Mouse (Mus musculus) lung, postnatal 36 days (tissue): ENCODE results near the gene Snx30.

Source experiments
- DNase-seq: peaks from one replicate; pipeline ENCODE4 v3.0.0; 2022; ENCODE audit warnings: mixed read lengths

Snx30 gene

GRCm38 (mm10) chr4:59795788-59796455 lies 9.7 kb upstream of the Snx30 start:
- no peak for DNase-seq

- DNase-seq, result no peak
These were observed 5.5 kb upstream of the Snx30 start for GRCm38 (mm10) chr4:59800181-59800580.

DNA sequence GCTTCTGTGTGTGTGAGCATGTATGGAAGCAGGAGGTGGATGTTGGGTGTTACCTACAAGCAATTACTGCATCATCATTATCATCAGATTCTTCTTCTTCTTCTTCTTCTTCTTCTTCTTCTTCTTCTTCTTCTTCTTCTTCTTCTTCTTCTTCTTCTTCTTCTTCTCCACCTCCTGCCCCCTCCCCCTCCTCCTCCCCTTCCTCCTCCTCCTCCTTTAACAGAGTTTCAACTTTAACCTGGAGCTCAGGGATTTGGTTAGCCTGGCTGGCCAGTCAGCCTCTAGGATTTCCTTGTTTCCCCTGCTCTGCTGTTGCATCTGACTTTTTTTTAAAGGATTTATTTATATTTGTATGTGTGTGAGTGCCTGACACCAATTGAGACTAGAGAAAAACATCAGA lies 4.2 kb upstream of the Snx30 start, which contains the start of gene Inip:
Inip (minus strand) TSS at position 101 of the 400 bp plus-strand sequence.
- DNase-seq, result no peak

GRCm38 (mm10) chr4:59802107-59802506 lies 3.5 kb upstream of the Snx30 start:
- no peak for DNase-seq

- no peak for DNase-seq
These were observed 2.8 kb upstream of the Snx30 start for GRCm38 (mm10) chr4:59802792-59803191.

DNA sequence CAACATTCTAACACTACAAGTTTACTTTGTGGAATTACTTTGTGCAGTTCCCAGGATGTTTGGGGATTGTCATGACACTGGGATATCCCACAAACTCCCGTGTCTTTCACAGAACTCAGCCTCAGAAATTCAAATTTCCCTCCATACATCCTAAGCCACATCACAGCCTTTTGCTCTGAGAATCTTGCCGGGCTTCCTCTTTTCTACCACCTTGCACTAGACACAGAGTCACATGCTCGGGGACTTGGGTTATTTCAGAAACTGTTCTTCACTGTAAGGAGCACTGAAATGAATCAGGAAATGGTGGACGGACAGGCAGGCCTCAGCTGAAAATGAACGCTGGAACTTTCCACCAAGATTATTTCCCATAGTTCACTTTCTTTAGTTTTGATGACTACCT lies 2.3 kb upstream of the Snx30 start:
- DNase-seq, result peak; percentile 61

- no peak for DNase-seq
These were observed 886 bp upstream of the Snx30 start for GRCm38 (mm10) chr4:59804754-59805153.

DNA sequence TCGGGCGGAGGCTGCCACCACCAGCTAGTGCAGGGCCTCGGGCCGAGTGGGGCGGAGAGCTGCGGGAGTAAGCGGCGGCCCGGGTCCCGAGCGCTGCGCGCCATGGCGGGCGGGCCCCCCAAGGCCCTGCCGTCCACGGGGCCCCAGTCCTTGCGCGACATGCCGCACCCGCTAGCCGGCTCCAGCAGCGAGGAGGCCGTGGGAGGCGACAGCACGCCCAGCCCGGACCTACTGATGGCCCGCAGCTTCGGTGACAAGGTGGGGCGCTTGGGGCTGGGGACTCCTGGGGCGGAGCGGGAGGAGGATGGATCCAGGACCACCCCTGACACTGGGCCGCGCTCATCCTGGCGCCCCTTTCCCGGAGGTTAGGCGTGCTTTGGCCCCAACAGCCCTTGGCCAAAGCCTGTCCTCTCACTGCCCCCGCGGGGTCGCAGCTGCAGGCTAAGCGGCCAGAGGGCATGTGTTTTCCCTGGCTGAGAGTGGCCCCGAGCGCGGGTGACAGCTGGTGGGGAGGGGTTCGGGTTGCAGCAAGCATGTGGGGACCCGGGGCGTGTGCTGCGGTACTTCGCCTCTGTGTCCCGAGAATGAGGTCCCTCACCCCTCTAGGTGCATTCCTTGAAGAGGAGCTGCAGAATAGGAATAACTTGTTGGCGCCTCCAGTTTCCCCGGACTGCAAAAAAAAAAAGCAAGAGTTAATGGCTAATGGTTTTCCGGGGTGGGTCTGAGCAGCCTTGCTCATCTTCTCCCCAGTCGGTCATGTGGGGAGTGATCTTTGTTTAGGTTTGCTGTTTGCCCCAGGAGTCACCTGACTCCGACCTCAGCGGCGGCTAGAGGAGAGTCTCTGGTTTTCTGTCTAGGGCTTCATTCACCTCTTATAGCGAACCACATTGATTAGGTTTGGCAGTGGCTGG lies 583 bp downstream of the Snx30 start:
- DNase-seq, result peak; percentile 65

DNA sequence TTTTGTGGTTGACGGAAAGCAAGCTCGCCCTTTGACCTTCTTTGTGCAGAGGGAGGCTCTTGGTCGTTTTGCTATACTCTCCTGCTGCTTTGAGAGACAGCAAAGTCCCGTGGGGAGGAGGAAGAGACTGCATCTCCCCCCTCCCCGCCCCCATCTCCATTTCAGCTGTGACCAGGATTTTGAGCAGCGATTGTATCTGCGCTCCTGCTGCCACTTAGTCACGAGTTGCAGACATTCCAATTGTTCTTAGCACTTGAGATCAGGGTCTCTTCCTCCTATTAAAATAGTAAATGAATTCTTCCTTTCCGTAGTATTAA lies 1.2 kb downstream of the Snx30 start:
- DNase-seq, result no peak

- no peak for DNase-seq
These were observed 1.9 kb downstream of the Snx30 start for GRCm38 (mm10) chr4:59807521-59807920.

GRCm38 (mm10) chr4:59808396-59808795 lies 2.8 kb downstream of the Snx30 start:
- DNase-seq, result peak; percentile 65

GRCm38 (mm10) chr4:59814094-59814493 lies 8.5 kb downstream of the Snx30 start:
- no peak for DNase-seq

- peak; percentile 94 for DNase-seq
These were observed 9.6 kb downstream of the Snx30 start for GRCm38 (mm10) chr4:59815121-59815810.

GRCm38 (mm10) chr4:59816016-59816415 lies 10.4 kb downstream of the Snx30 start:
- DNase-seq, result peak; percentile 49

DNA sequence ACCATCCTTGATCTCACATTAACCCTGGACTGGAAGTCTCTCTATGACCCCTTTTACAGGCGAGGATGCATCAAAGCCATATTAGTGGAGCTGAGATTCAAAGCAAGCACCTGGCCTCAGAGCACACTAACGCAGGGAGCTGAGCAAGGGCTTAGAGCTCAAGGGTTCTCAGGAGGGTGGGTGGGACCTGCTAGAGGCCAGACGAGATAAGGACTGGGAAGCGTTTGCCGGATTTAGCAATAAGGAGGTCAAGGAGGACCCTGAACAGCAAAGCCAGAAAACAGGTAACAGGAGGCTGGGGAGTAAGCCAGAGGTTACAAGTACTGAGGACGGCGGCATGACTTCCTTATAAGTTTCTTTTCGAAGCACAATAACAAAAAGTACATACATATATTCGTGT lies 10.8 kb downstream of the Snx30 start:
- peak; percentile 84 for DNase-seq

GRCm38 (mm10) chr4:59817790-59818189 lies 12.2 kb downstream of the Snx30 start:
- no peak for DNase-seq

DNA sequence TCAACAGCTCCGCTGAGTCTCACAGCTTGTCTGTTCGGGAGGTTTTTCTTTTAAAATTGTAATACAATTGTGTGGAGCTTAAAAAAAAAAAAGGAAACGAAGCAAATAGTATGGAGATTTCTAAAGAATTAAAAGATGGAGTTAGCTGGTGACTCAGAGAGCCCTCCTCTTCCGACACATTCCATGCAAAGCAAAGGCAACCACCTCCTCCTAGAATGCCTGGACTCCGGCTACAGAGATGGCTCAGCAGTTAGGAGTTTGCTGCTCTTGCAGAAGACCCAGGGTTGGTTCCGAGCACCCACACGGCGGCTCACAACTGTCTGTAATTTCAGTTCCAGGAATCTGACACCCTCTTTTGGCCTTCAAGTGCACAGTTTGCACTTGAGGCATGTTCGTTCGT lies 12.9 kb downstream of the Snx30 start:
- DNase-seq, result peak; percentile 24

DNA sequence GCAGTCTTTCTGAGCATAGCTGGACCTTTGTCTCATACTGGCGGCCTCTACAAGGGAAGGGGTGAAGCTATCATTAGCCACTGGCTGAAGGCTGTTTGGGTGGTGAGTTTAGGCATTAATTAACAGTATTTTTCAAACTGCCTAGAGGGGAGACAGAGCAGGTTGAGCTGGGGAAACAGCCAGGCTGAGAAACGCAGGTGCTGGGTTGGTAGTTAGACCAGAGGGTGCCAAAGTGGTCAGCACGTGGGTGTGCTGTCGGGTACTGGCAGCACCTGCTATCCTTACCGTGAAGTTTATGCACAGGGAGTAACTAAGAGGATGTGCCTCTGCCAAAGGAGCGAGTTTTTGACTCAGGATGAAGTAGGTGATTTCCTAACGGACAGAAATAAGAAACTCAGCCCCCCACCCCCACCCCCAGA lies 13.4 kb downstream of the Snx30 start:
- no peak for DNase-seq

GRCm38 (mm10) chr4:59819477-59820022 lies 13.9 kb downstream of the Snx30 start:
- peak; percentile 75 for DNase-seq

DNA sequence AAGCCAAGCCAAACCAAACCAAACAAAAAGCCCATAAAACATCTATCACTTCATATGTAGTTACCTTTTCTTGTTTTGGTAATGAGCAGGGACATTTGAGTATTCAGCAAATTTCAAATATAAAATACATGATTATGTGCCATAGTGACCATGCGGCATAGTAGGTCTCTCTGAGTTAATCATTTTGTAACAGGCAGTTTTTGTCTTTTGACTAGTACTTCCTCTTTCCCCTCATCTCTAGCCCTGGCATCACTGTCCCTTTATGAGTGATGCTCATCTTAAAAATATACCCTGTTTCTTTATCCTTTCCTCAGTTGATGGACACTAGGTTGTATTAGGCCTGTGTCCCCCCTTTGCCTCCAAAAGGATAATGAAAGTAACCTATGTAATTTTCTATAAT lies 15.9 kb downstream of the Snx30 start:
- DNase-seq, result no peak

GRCm38 (mm10) chr4:59822119-59822518 lies 16.5 kb downstream of the Snx30 start:
- peak; percentile 67 for DNase-seq

GRCm38 (mm10) chr4:59823470-59823869 lies 17.8 kb downstream of the Snx30 start:
- DNase-seq, result peak; percentile 43

DNA sequence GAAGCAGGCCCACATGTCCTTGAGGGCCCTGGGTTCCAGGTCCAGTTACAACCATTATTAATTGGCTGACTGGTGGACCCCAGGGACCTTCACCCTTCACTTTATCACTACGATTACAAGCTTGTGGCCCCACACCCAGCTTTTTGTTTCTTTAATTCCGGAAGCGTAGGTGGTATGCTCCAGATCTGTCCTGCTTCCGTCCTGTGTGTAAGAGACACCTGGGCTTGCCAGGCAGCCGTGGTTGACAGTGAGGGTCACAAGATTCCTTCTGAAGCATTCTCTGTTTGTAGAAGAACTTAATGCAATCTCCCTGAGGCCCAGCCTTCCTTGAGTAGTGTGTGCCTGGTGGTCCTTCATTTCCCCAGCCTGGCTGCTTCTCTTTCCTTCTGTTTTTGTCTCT lies 19.2 kb downstream of the Snx30 start:
- DNase-seq, result no peak
